Mouse (Mus musculus) cerebellum, postnatal 10 days (tissue): ENCODE results near the gene Olfr944.

Source experiments
- DNase-seq, 2 experiments: peaks; one replicate each; pipeline ENCODE4 v3.0.0; 2021; ENCODE audit warnings: mixed read lengths in 2 of 2

Olfr944 gene

GRCm38 (mm10) chr9:39201620-39202019 lies at the start of gene Olfr944:
Gene Olfr944, plus strand, starts transcription at chr9:39201920.
- no peak for DNase-seq

GRCm38 (mm10) chr9:39152401-39152800 lies 49.3 kb upstream of the Olfr944 start:
- DNase-seq = no peak

DNA sequence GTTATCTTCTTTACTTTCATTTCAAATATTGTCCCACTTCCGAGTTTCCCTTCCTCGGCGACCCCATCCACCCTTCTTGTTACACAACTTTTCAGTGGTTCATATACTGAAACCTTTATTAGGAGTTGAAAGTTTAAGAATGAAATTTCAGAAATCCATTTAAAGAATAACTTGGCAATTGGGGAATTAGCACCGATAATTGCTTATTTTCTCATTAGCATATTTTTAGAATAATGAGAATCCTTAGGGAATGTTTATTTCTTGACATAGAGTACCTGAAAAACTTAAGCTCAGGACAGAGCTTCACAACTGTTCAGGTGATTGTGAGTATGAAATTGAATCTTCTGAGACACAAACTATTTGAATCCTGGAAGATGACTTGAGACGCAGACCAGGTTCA lies 35.7 kb upstream of the Olfr944 start, which contains the start of gene Olfr943:
Gene Olfr943 (plus strand): TSS at position 301 of the 400 bp plus-strand sequence.
- DNase-seq = no peak

- no peak for DNase-seq
Measured at GRCm38 (mm10) chr9:39249894-39250293, 48.2 kb downstream of the Olfr944 start, which contains the start of gene Olfr1537. Gene Olfr1537, minus strand, starts transcription at chr9:39249994.
